Mouse (Mus musculus) small intestine, adult 2 months (tissue): Measurements from ENCODE around the gene Wnt9a.

Experiments used
- CTCF ChIP-seq: fragments of 200-500 bp; IDR thresholded peaks from 2 replicates; pipeline ENCODE4 v1.5.1; 2012; ENCODE audit warnings: low read depth, mild to moderate bottlenecking, control low read depth, inconsistent platforms, low read length, moderate library complexity, mixed read lengths; ENCODE audit not compliant: insufficient replicate concordance, insufficient read length; ENCODE audit errors: extremely low read depth
- POLR2A ChIP-seq: fragments of 200-500 bp; IDR thresholded peaks from 2 replicates; pipeline ENCODE4 v1.6.1; 2012; ENCODE audit warnings: low read depth, mild to moderate bottlenecking, control low read depth, inconsistent platforms, low read length, moderate library complexity

- TF ChIP-seq POLR2A (no peak), CTCF (no peak)
These were observed 17.0 kb upstream of the Wnt9a start for GRCm38 (mm10) chr11:59289706-59290105.
